ENCODE assay signal across 8 mouse cellular contexts in genomic region chr9:64737406-64738201, GRCm38 (mm10). TPM values are rescaled to one million over a fixed set of nuclear protein-coding genes. Genes with fewer than 3 reads are reported as not detected.
A peak's percentile ranks its signal among the peaks of the same experiment; 100 is the strongest.
DNase-seq lines count a peak whose midpoint lies in the region; ATAC-seq and TF ChIP-seq lines count a peak whose summit lies in the region.

Gene Rab11a (minus strand): TSS chr9:64737758.

- H3K4me2 ChIP-seq in embryonic facial prominence, embryonic 13.5 days: peak within 1 kb of the TSS; percentile 72
- peak within 1 kb of the TSS; percentile 73 for H3K4me2 ChIP-seq in limb, embryonic 12.5 days
- H3K4me2 ChIP-seq in midbrain, embryonic 15.5 days: peak within 1 kb of the TSS; percentile 81

- peak; percentile 88 for DNase-seq in 3134 (ENCODE audit: extremely low read depth, insufficient read length, low spot score)
- DNase-seq in adrenal gland, postnatal 36 days: peak; percentile 97 to 99
- DNase-seq in heart, adult 18-20 months: peak; percentile 97 to 98
- peak; percentile 97 for DNase-seq in kidney, adult 2 months
- peak; percentile 90 to 96 for DNase-seq in spleen, adult 2 months (ENCODE audit: low read depth in 1 of 2, low spot score in 2 of 2)

- WGBS in embryonic facial prominence, embryonic 13.5 days: under 1% methylated on average over 61 of the region's 61 CpGs
- WGBS in kidney, adult 2 months: 1% methylated on average over 61 of the region's 61 CpGs
- under 1% methylated on average over 61 of the region's 61 CpGs for WGBS in limb, embryonic 12.5 days
- WGBS in midbrain, embryonic 15.5 days: under 1% methylated on average over 61 of the region's 61 CpGs
- 1% methylated on average over 56 of the region's 61 CpGs for WGBS in spleen, adult 2 months

- no peaks in the 10 kb centered on the region for H3K36me3 ChIP-seq in embryonic facial prominence, embryonic 13.5 days
- no peaks in the 10 kb centered on the region for H3K36me3 ChIP-seq in kidney, adult 2 months (ENCODE audit: control insufficient read depth, insufficient read depth, low read length)
- no peaks in the 10 kb centered on the region for H3K36me3 ChIP-seq in limb, embryonic 12.5 days
- no peaks in the 10 kb centered on the region for H3K36me3 ChIP-seq in midbrain, embryonic 15.5 days (replicated peaks)
- no peaks in the 10 kb centered on the region for H3K36me3 ChIP-seq in spleen, adult 2 months (ENCODE audit: control insufficient read depth, insufficient read depth, low read length)

- H3K27me3 ChIP-seq in embryonic facial prominence, embryonic 13.5 days: no peaks in the 10 kb centered on the region
- H3K27me3 ChIP-seq in kidney, adult 2 months (replicated peaks; ENCODE audit: control insufficient read depth, insufficient read depth, low read length): no peaks in the 10 kb centered on the region
- no peaks in the 10 kb centered on the region for H3K27me3 ChIP-seq in limb, embryonic 12.5 days
- H3K27me3 ChIP-seq in midbrain, embryonic 15.5 days (replicated peaks): no peaks in the 10 kb centered on the region
- H3K27me3 ChIP-seq in spleen, adult 2 months (ENCODE audit: control insufficient read depth, insufficient read depth, low read length): no peaks in the 10 kb centered on the region

- peak within 1 kb of the TSS; percentile 99 for H3K4me3 ChIP-seq in embryonic facial prominence, embryonic 13.5 days
- peak within 1 kb of the TSS; percentile 60 for H3K4me3 ChIP-seq in kidney, adult 2 months (ENCODE audit: insufficient read depth, low read depth, low read length)
- H3K4me3 ChIP-seq in limb, embryonic 12.5 days (replicated peaks): peak within 1 kb of the TSS; percentile 98
- peak within 1 kb of the TSS; percentile 81 for H3K4me3 ChIP-seq in midbrain, embryonic 15.5 days
- H3K4me3 ChIP-seq in spleen, adult 2 months (ENCODE audit: extremely low read depth, insufficient read depth, insufficient read length): peak within 1 kb of the TSS; percentile 94

- peak within 1 kb of the TSS; percentile 92 for H3K27ac ChIP-seq in embryonic facial prominence, embryonic 13.5 days
- peak within 1 kb of the TSS; percentile 94 for H3K27ac ChIP-seq in kidney, adult 2 months (ENCODE audit: insufficient read depth, low read depth, low read length)
- H3K27ac ChIP-seq in limb, embryonic 12.5 days: peak within 1 kb of the TSS; percentile 87
- peak within 1 kb of the TSS; percentile 95 for H3K27ac ChIP-seq in midbrain, embryonic 15.5 days
- peak within 1 kb of the TSS; percentile 93 for H3K27ac ChIP-seq in spleen, adult 2 months (ENCODE audit: insufficient read depth, low read length)

- ATAC-seq in embryonic facial prominence, embryonic 13.5 days (ENCODE audit: insufficient number of reproducible peaks, insufficient read depth, low FRiP score, low TSS enrichment, low read depth): peak; percentile 94
- peak; percentile 94 for ATAC-seq in limb, embryonic 12.5 days (ENCODE audit: insufficient number of reproducible peaks, insufficient read depth, low FRiP score, low TSS enrichment, low read depth)
- ATAC-seq in midbrain, embryonic 15.5 days (replicated peaks): peak; percentile 98

- H3K4me1 ChIP-seq in embryonic facial prominence, embryonic 13.5 days: peaks cover 6% of the 10 kb centered on the region; the same call in 1 of the 2 replicates
- H3K4me1 ChIP-seq in kidney, adult 2 months (ENCODE audit: control insufficient read depth, insufficient read depth, low read length): peaks cover 5% of the 10 kb centered on the region
- H3K4me1 ChIP-seq in limb, embryonic 12.5 days (replicated peaks): no peaks in the 10 kb centered on the region; the same call in 1 of the 2 replicates
- H3K4me1 ChIP-seq in midbrain, embryonic 15.5 days: peaks cover 7% of the 10 kb centered on the region
- H3K4me1 ChIP-seq in spleen, adult 2 months (ENCODE audit: control insufficient read depth, insufficient read depth, insufficient read length): peaks cover 5% of the 10 kb centered on the region; the same call in 1 of the 2 replicates

- no peaks in the 10 kb centered on the region for H3K9me3 ChIP-seq in embryonic facial prominence, embryonic 13.5 days
- H3K9me3 ChIP-seq in limb, embryonic 12.5 days: no peaks in the 10 kb centered on the region
- H3K9me3 ChIP-seq in midbrain, embryonic 15.5 days: no peaks in the 10 kb centered on the region

- TF ChIP-seq CTCF in kidney, adult 2 months (conservative IDR thresholded peaks at IDR 0.05; ENCODE audit: insufficient read depth, insufficient read length, low read depth, low read length): no peak
- TF ChIP-seq CTCF in spleen, adult 2 months (IDR thresholded peaks at IDR 0.05; ENCODE audit: extremely low read depth, insufficient read depth, insufficient read length, insufficient replicate concordance): no peak

- peak within 1 kb of the TSS; percentile 93 for H3K9ac ChIP-seq in embryonic facial prominence, embryonic 13.5 days
- H3K9ac ChIP-seq in limb, embryonic 12.5 days (replicated peaks): peak within 1 kb of the TSS; percentile 91
- H3K9ac ChIP-seq in midbrain, embryonic 15.5 days: peak within 1 kb of the TSS; percentile 86

- TF ChIP-seq POLR2A in kidney, adult 2 months (IDR thresholded peaks at IDR 0.05; ENCODE audit: low read depth, low read length): peak; percentile 56
- peak; percentile 71 for TF ChIP-seq POLR2A in spleen, adult 2 months (IDR thresholded peaks at IDR 0.05; ENCODE audit: low read depth, low read length)

RNA-seq across cellular contexts. Expression of gene Rab11a, which starts in this region (rescaled TPM):
- total RNA-seq in adrenal gland, postnatal 36 days (2021): 100 to 1,000 TPM; 266 to 324 TPM
- 293 and 330 TPM in 2 replicates for polyA plus RNA-seq in embryonic facial prominence, embryonic 13.5 days (2015; fragmentation: Nextera tagmentation; extraction: Ambion mirVana)
- total RNA-seq in heart, adult 18-20 months (2021): 100 to 1,000 TPM; 176 to 180 TPM
- 124 and 188 TPM in 2 replicates for polyA plus RNA-seq in kidney, adult 2 months (2012; rRNA removed)
- 236 and 252 TPM in 2 replicates for polyA plus RNA-seq in limb, embryonic 12.5 days (2016; fragmentation: Nextera tagmentation; extraction: Ambion mirVana)
- 401 and 402 TPM in 2 replicates for polyA plus RNA-seq in midbrain, embryonic 15.5 days (2015; fragmentation: Nextera tagmentation; extraction: Ambion mirVana)
- polyA plus RNA-seq in spleen, adult 2 months (2012; rRNA removed): 33.1 and 38.4 TPM in 2 replicates

Comparison
In these comparisons a context has a peak if more than half of its experiments do, and no peak if none do; other contexts are left out.
1. Peak in every context shown above with its lines: DNase-seq, ATAC-seq, H3K4me3 ChIP-seq and H3K27ac ChIP-seq.